Mouse (Mus musculus) heart, adult 2 months (tissue): ENCODE measurements at regions not wholly inside any gene's neighbourhood (a gene's known extent, or its start where the extent isn't known, plus 50 kb on each side); places are given as distances from the start of the nearest gene placed in this dataset.

ENCODE experiments used
- CTCF ChIP-seq: fragments of 200-600 bp; IDR thresholded peaks from 2 replicates; pipeline ENCODE4 v1.8.1; 2022; ENCODE audit warnings: antibody characterized with exemption, mild to moderate bottlenecking, moderate library complexity
- EP300 ChIP-seq: fragments of 200-500 bp; IDR thresholded peaks from 2 replicates; pipeline ENCODE4 v1.6.1; 2011; ENCODE audit warnings: low read depth, low read length, control low read depth; ENCODE audit not compliant: insufficient read depth

- TF ChIP-seq CTCF (no peak), EP300 (no peak)
Observed at GRCm38 (mm10) chr12:97161853-97162252, 1097.4 kb downstream of the Galc start.
